Mouse (Mus musculus): ENCODE measurements around the gene Orc2. TPM values are rescaled to one million over a fixed set of nuclear protein-coding genes. Genes with fewer than 3 reads are reported as not detected.

Gene Orc2
- 10 to 100 TPM; 12.5 to 12.7 TPM for total RNA-seq (2021)
- long read RNA-seq, experiment 1, transcript Orc2-201 (18 exons, 3,561 nt) = major isoform, 22 of 34 reads
- long read RNA-seq, experiment 1, partial matches to known transcripts = 2 of 34 reads
- long read RNA-seq, experiment 1, other reads (novel, unspliced or antisense) = 10 of 34 reads
- long read RNA-seq, experiment 2, transcript Orc2-201 (18 exons, 3,561 nt) = major isoform, 14 of 20 reads
- long read RNA-seq, experiment 2, partial matches to known transcripts = 1 of 20 reads
- long read RNA-seq, experiment 2, other reads (novel, unspliced or antisense) = 5 of 20 reads

DNA sequence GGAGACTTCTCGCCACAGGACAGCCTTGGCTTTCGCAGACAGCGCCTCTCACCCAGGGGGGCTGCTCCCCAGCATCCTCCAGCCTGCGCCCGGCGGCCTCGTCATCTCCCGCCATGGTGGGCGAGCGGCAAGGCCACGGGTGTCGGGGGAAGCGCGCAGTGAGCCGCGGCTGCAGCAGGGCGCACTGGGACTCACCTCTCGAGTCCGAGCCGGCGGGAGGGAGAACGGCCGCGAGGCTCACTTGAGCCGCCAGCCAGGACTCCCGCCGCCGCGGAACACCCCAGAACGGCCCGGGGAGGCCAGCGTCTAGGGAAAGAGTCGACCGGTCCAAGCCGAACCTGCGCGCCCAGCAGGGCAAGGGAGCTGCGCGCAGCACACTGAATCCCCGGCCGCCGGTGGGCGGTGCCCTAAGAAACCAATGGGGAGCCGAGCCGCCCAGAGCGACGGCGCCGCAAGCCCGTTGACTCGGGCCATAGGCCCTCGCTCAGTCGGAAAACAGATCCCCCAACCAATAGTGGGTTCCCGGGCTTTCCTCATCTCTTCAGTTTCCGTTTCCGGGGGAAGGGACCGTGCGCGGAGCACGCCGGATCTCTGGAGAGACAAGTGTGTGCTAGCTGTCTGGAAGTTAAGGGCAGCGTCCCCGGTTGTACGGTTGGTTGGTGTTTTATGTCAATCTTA is at the start of gene Orc2:
TSS of gene Orc2 (minus strand) at position 533 of the 678 bp plus-strand sequence.
- Histone ChIP-seq H3K27ac (peak within 1 kb of the TSS; percentile 88), H3K4me3 (peak within 1 kb of the TSS; percentile 93)
- intact Hi-C loops (cut with DNase I) = no loop called here
- DNase-seq = peak; percentile 95
- TF ChIP-seq CTCF (IDR thresholded peaks at IDR 0.05) = peak; percentile 17; the same call in 1 of the 2 replicates

DNA sequence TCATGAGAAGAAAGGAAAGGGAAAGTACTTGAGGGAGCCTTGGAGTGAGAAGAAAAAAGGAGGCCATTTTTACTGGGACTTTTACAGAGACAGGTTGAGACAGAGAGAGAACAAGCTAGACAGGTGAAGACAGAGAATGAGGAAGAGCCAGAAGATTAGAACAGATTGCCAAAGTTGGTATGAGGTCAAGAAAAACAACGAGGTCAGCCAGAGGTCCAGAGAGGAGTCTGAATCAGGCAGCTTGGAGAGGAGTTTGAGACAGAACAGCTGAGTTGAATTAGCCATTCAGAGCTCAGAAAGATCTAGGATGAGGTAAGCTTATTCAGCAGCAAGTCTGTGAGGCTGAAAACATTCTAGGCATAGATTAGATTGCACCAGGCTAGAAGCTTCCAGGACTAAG is 36.5 kb upstream of the Orc2 start:
- TF ChIP-seq CTCF (IDR thresholded peaks at IDR 0.05) = no peak

DNA sequence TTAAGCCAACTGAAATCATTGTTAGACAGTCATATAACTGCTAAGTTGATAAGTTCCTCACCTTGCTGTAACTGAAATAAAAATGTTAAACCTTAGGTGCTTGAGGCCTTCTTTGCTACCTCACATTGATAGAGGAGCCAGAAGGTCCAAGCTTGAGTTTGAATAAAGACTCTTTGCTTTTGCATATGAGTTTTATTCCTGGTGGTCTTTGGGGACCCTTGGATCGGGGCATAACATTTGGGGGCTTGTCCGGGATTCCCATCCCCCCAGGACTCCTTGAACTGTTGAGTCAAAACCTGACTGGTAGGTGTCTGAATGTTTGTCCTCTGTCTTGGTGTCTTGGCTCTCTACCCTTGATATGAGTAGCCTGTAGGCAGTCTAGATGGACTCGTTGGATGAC is 2.3 kb upstream of the Orc2 start:
- no peak for TF ChIP-seq CTCF (IDR thresholded peaks at IDR 0.05)
- Histone ChIP-seq H3K4me3 (no peak overlapping the region), H3K27ac (no peak overlapping the region)
- intact Hi-C loops (cut with DNase I) = no loop called here
- no peak for DNase-seq

More for the DNA sequence above, 36.5 kb upstream of the Orc2 start:
- no peak overlapping the region for H3K4me3 ChIP-seq
- no peak overlapping the region for H3K27ac ChIP-seq
- DNase-seq = no peak
- intact Hi-C loops (cut with DNase I) = no loop called here

DNA sequence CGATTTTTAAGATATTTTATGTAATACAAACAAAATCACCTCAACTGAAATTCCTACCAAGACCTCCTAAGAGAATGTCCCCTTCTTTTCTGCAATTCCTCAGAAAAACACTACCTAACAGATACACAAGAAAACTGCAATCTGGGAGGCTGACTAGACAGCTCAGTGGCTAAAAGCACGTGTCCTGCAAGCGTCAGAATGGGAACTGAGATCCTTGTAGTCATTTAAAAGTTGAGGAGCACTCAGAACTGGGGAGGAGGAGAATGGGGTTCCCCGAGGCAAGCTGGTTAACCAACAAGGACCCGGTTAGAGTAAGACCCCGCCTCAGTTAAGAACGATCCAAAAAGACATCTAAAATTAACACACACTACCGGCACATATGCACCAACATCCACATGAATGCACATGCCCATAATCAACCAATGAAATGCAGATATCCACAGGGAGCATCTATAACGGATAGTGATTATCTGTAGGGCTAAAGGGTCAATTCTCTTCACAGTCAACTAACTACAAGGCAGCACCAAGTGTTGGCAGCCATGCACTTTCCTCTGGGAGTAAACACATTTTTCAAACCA is 1.0 kb downstream of the Orc2 start:
- peak overlapping the region; percentile 93 for H3K4me3 ChIP-seq
- intact Hi-C loops (cut with DNase I) = no loop called here
- no peak for DNase-seq
- TF ChIP-seq CTCF (IDR thresholded peaks at IDR 0.05) = no peak
- H3K27ac ChIP-seq = peak overlapping the region; percentile 88

DNA sequence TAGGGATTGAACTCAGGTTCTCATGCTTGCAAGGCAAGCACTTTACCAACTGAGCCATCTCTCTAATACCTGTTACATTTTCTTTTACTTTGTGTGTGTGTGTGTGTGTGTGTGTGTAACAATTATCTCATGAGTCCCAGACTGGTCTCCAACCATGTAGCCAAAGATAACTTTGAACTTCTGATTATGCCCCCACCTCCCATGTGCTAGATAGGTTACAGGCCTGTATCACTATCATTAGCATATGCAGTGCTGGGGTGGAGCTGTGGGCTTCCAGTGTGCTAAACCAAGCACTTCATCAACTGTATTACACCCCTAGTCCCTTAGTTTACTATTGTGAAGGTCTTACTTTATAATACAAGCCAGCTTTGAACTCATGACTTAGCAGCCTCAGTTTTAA is 1.8 kb downstream of the Orc2 start:
- no peak overlapping the region for H3K27ac ChIP-seq
- no peak for DNase-seq
- H3K4me3 ChIP-seq = no peak overlapping the region
- no peak for TF ChIP-seq CTCF (IDR thresholded peaks at IDR 0.05)
- intact Hi-C loops (cut with DNase I) = no loop called here

DNA sequence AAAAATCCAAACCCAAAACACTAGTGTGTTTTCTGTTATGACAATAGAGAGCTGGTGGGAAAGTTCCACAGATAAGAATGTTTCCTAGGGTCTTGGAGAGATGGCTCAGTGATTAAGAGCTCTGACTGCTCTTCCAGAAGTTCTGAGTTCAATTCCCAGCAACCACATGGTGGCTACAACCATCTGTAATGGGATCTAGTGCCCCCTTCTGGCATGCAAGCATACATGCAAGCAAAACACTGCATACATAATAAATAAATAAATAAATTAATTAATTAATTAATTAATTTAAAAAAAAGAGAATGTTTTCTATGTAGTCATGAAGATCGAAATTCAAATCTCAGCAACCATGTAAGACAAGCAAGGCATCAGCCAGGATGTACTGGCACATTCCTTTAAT is 6.2 kb downstream of the Orc2 start:
- no peak for DNase-seq
- intact Hi-C loops (cut with DNase I) = no loop called here
- TF ChIP-seq CTCF (IDR thresholded peaks at IDR 0.05) = peak; percentile 21; the same call in 1 of the 2 replicates

DNA sequence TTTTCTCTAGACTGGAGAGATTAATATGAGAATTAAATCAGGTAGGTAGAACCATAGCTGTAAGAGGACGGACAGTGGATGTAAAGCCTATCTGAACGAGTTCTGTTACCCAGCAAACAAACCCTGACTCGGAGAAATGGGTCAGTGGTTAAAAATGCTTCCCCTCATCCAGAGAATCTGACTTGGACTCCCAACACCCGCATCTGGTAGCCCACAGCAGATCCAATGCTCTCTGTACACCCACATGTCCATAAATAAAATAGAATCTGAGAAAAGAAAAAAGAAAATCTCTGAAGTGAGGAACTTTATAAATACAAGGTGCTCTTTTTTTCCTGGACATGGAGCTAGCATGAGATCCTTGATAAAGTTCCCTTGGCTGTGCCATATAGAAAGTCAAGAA is 7.2 kb downstream of the Orc2 start:
- no peak for DNase-seq
- Histone ChIP-seq H3K27ac (no peak overlapping the region), H3K4me3 (no peak overlapping the region)
- no peak for TF ChIP-seq CTCF (IDR thresholded peaks at IDR 0.05)
- intact Hi-C loops (cut with DNase I) = no loop called here

More for the DNA sequence above, 6.2 kb downstream of the Orc2 start:
- Histone ChIP-seq H3K27ac (no peak overlapping the region), H3K4me3 (no peak overlapping the region)

DNA sequence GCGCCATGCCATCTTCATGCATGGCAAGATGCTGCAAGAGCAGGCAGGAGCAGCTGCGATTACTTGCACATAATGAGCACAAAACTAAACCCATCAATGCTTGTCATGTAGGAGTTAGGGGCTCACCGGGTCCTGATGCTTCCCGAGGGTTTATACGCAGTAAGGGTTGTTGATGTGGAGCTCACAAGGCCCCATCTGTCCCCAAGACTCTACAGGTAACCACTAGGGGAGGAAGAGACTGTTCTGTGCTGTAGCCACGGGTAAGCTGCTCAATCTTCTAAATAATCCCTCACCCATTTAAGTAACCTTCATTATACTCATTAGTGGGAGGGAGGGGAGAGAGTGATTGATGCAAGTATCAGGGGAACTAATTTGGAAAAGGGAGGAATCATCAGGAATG is 9.3 kb downstream of the Orc2 start:
- no peak for DNase-seq
- H3K27ac ChIP-seq = no peak overlapping the region
- no peak overlapping the region for H3K4me3 ChIP-seq
- intact Hi-C loops (cut with DNase I) = no loop called here
- TF ChIP-seq CTCF (IDR thresholded peaks at IDR 0.05) = no peak

DNA sequence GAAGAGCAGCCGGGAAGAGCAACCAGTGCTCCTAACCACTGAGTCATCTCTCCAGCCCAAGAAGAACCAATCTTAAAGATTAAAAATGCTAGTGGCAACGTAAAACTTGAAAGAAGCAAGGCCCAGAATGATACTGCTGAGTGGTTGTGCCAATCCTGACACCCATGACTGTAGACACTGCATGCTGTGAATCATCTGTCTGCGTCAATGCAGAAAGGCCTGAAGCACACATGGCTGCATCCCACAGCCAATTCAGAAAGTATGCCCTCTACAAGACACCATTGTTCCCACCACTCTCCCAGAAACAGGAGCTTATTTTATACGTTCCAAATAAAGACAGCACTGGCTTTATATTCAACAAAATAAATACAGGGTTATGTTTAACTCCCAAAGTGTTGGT is 22.3 kb downstream of the Orc2 start:
- TF ChIP-seq CTCF (IDR thresholded peaks at IDR 0.05) = no peak
- no peak for DNase-seq
- Histone ChIP-seq H3K27ac (no peak overlapping the region), H3K4me3 (no peak overlapping the region)
- intact Hi-C loops (cut with DNase I) = no loop called here

DNA sequence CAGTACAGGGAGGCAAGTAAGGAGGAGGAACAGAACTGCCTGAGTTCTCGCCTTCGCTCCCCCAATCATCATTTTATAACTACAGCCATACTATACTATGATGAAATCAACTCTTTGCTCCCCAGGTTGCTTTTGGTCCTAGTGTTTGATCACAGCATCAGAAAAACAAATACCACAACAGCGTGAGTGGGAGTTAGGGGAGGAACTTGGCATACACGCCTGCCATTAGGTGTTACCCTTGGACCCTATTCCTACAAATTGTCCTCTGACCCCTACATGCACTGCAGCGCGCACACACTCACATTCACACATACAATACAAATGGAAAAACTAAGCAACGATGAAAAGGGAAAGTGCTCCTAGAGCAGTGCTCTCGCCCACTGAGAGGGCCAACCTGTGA is 29.2 kb downstream of the Orc2 start:
- Histone ChIP-seq H3K27ac (no peak overlapping the region), H3K4me3 (no peak overlapping the region)
- no peak for DNase-seq
- intact Hi-C loops (cut with DNase I) = no loop called here
- TF ChIP-seq CTCF (IDR thresholded peaks at IDR 0.05) = no peak

DNA sequence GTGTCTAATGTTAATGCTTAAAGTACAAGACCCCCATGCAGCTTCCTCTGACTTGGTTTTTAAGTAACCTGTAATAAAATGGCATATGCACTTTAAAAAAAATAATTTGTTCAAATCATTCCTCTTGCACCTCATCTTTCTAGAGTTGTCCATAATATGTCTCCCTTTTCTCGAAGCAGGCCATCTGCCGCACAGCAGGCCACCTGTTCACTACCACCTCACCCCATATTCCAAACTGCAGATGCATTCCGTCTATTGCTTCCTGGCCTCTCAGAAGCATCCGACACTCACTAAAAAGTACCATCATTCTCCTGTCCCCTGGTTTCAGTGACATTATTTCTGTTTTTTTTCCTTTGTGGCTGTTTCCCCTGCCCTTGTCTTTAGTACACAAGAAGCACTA is 39.3 kb downstream of the Orc2 start:
- Histone ChIP-seq H3K27ac (no peak overlapping the region), H3K4me3 (no peak overlapping the region)
- no peak for TF ChIP-seq CTCF (IDR thresholded peaks at IDR 0.05)
- intact Hi-C loops (cut with DNase I) = no loop called here
- no peak for DNase-seq

DNA sequence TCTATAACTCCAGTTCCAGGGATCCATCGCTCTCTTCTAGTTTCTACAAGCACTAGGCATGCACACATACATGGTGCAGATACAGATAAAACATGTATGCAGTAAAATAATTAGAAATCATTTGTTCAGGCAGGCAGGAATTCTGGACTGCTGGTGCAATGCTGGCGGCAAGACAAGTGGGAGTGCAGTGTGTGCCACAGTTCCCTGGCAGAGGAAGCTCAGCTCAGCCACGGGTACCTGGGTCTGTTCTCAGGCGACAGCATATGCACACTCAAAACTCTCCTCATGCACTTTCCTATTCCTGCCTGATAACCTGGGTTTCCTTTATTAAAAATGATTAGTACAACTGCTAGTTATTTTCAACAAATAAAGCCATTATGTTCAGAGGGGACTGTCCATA is 39.9 kb downstream of the Orc2 start:
- DNase-seq = no peak
- H3K27ac ChIP-seq = no peak overlapping the region
- intact Hi-C loops (cut with DNase I) = no loop called here
- no peak overlapping the region for H3K4me3 ChIP-seq
- TF ChIP-seq CTCF (IDR thresholded peaks at IDR 0.05) = no peak

DNA sequence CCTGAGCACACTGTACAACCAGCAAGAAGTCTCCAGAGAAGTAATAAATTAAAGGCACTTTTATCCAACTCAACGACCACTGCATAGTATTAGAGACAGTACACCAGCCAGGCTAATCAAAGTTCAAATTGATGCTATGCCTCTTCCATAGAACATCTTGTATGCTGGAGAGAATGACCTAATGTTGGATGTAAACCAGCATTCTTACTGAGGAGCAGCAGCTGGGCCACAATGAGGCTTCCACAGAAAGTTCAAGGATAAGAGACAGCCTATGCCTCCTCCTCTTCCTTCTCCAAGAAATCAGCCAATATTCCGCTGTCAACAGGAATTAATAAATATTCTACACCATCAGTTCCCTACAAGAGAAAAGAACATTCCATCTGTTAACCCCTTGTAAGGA is 41.0 kb downstream of the Orc2 start:
- Histone ChIP-seq H3K27ac (no peak overlapping the region), H3K4me3 (no peak overlapping the region)
- intact Hi-C loops (cut with DNase I) = no loop called here
- TF ChIP-seq CTCF (IDR thresholded peaks at IDR 0.05) = no peak
- DNase-seq = no peak
